Mouse (Mus musculus): ENCODE results near the gene Wdr74.

The Wdr74 gene

GRCm38 (mm10) chr19:8741243-8741869, 5.7 kb downstream of the Wdr74 start, which contains the start of gene Stx5a:
Gene Stx5a, plus strand, starts transcription at chr19:8741413.
- peak; percentile 92 for DNase-seq (ENCODE audit: low spot score in 2 of 2)

GRCm38 (mm10) chr19:8742176-8742575, 6.5 kb downstream of the Wdr74 start:
- DNase-seq (ENCODE audit: low spot score in 2 of 2): no peak

GRCm38 (mm10) chr19:8745382-8745781, 9.8 kb downstream of the Wdr74 start:
- no peak for DNase-seq (ENCODE audit: low spot score in 2 of 2)

- DNase-seq (ENCODE audit: low spot score in 2 of 2): no peak
Observed at GRCm38 (mm10) chr19:8747368-8747767, 11.7 kb downstream of the Wdr74 start.

- DNase-seq (ENCODE audit: low spot score in 2 of 2): no peak
Observed at GRCm38 (mm10) chr19:8755652-8756051, 20.0 kb downstream of the Wdr74 start.

- peak; percentile 86 to 93 for DNase-seq (ENCODE audit: low spot score in 2 of 2)
Observed at GRCm38 (mm10) chr19:8756635-8757387, 21.2 kb downstream of the Wdr74 start, which contains the start of gene Nxf1. Gene Nxf1, plus strand, starts transcription at chr19:8757073.

- DNase-seq (ENCODE audit: low spot score in 2 of 2): no peak
Observed at GRCm38 (mm10) chr19:8757471-8757998, 21.9 kb downstream of the Wdr74 start.

- DNase-seq (ENCODE audit: low spot score in 2 of 2): no peak
Observed at GRCm38 (mm10) chr19:8758899-8759298, 23.3 kb downstream of the Wdr74 start.

- no peak for DNase-seq (ENCODE audit: low spot score in 2 of 2)
Observed at GRCm38 (mm10) chr19:8760757-8761156, 25.1 kb downstream of the Wdr74 start.

- DNase-seq (ENCODE audit: low spot score in 2 of 2): no peak
Observed at GRCm38 (mm10) chr19:8763276-8763675, 27.6 kb downstream of the Wdr74 start.

- DNase-seq (ENCODE audit: low spot score in 2 of 2): no peak
Observed at GRCm38 (mm10) chr19:8765562-8765961, 29.9 kb downstream of the Wdr74 start.

GRCm38 (mm10) chr19:8770567-8771270, 35.1 kb downstream of the Wdr74 start, which contains the start of gene Tmem223:
Gene Tmem223, plus strand, starts transcription at chr19:8770996.
- DNase-seq (ENCODE audit: low spot score in 2 of 2): peak; percentile 73 to 85

- no peak for DNase-seq (ENCODE audit: low spot score in 2 of 2)
Observed at GRCm38 (mm10) chr19:8772996-8773395, 37.4 kb downstream of the Wdr74 start.

- no peak for DNase-seq (ENCODE audit: low spot score in 2 of 2)
Observed at GRCm38 (mm10) chr19:8773409-8773808, 37.8 kb downstream of the Wdr74 start.

GRCm38 (mm10) chr19:8774086-8774835, 38.6 kb downstream of the Wdr74 start, which contains the start of gene Tmem179b:
Gene Tmem179b, minus strand, starts transcription at chr19:8774467.
- peak; percentile 94 to 98 for DNase-seq (ENCODE audit: low spot score in 2 of 2)

GRCm38 (mm10) chr19:8774951-8775421, 39.4 kb downstream of the Wdr74 start:
- DNase-seq (ENCODE audit: low spot score in 2 of 2): peak; percentile 28 to 43

GRCm38 (mm10) chr19:8786008-8786781, 50.6 kb downstream of the Wdr74 start, which contains the start of gene Taf6l:
Gene Taf6l, minus strand, starts transcription at chr19:8786417.
- DNase-seq (ENCODE audit: low spot score in 2 of 2): peak; percentile 87 to 92

- no peak for DNase-seq (ENCODE audit: low spot score in 2 of 2)
Observed at GRCm38 (mm10) chr19:8788521-8788920, 52.9 kb downstream of the Wdr74 start.

- no peak for DNase-seq (ENCODE audit: low spot score in 2 of 2)
Observed at GRCm38 (mm10) chr19:8789171-8789570, 53.5 kb downstream of the Wdr74 start.

- DNase-seq (ENCODE audit: low spot score in 2 of 2): no peak
Observed at GRCm38 (mm10) chr19:8790171-8790570, 54.5 kb downstream of the Wdr74 start.
